Mouse (Mus musculus): ENCODE measurements around the gene Fbxw2. TPM values are rescaled to one million over a fixed set of nuclear protein-coding genes. Genes with fewer than 3 reads are reported as not detected.

Fbxw2 gene
- polyA plus RNA-seq, 1 experiment: 43.9 TPM

DNA sequence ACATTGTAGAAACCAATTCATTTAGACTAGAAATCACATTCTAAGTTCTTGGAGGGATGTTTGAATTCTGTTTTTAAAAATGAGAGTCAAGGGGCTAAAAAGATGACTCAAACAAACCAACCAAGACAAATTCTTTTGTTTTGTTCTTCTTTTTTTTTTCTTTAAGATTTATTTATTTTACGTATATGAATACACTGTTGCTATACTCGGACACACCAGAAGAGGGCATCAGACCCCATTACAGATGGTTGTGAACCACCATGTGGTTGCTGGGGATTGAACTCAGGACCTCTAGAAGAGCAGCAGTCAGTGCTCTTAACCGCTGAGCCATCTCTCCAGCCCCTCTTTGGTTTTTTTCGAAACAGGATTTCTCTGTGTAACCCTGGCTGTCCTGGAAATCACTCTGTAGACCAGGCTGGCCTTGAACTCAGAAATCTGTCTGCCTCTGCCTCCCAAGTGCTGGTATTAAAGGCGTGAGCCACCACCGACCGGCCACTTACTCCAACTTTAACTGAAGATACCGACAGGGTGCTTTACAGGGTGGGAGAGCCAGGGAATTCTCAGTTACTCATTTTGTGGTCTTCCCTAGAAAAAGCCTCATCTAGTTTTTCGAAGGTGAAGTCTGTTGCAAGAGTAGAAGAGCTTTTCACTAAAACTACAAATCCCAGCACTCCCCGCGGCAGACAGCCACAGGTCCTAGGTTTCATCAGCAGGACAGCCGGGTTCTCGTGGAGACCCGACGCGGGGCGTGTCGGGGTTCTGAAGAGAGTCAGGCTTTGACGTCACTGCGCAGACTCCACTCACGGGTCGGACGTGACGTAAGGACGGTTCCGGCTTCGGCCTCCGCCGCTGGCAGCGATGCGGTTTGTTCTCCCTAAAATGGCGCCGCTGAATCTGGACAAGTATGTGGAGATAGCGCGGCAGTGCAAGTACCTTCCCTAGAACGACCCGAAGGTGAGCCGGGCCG is 24.3 kb downstream of the Fbxw2 start:
- no peaks in the 10 kb centered on the region for H3K27me3 ChIP-seq (ENCODE audit: control insufficient read depth, insufficient read depth, insufficient read length)
- no peaks in the 10 kb centered on the region for H3K36me3 ChIP-seq (ENCODE audit: control insufficient read depth, insufficient read depth)
- no peak for TF ChIP-seq TCF12 (IDR thresholded peaks at IDR 0.05; ENCODE audit: insufficient read depth, poor library complexity, severe bottlenecking)
- TF ChIP-seq E2F4 (IDR thresholded peaks at IDR 0.05; ENCODE audit: insufficient read depth): no peak
- no peak for TF ChIP-seq TCF3 (IDR thresholded peaks at IDR 0.05; ENCODE audit: insufficient read length, low read depth)
- TF ChIP-seq USF1 (IDR thresholded peaks at IDR 0.05; ENCODE audit: low read depth): no peak
- TF ChIP-seq MYOG (IDR thresholded peaks at IDR 0.05; ENCODE audit: control insufficient read depth in 1 of 3, insufficient read depth in 1 of 3, insufficient read length in 2 of 3, low read depth in 2 of 3): peak in 1 of 3 experiments; percentile 36
- no peak for TF ChIP-seq SRF (IDR thresholded peaks at IDR 0.05; ENCODE audit: control insufficient read depth, insufficient read length, low read depth)
- peak; percentile 41 for TF ChIP-seq MAX (IDR thresholded peaks at IDR 0.05; ENCODE audit: low read depth)
- no peak for TF ChIP-seq REST (IDR thresholded peaks at IDR 0.05; ENCODE audit: insufficient read depth, insufficient read length)
- peak; percentile 94 for TF ChIP-seq POLR2AphosphoS2 (IDR thresholded peaks at IDR 0.05; ENCODE audit: insufficient read length, low read depth)
- TF ChIP-seq POLR2A (IDR thresholded peaks at IDR 0.05; ENCODE audit: insufficient read length, low read depth): peak; percentile 92
- peak; percentile 82; the same call in 1 of the 2 replicates for TF ChIP-seq CEBPB (IDR thresholded peaks at IDR 0.05; ENCODE audit: insufficient read depth, poor library complexity, severe bottlenecking)
- TF ChIP-seq MYOD1 (IDR thresholded peaks at IDR 0.05; ENCODE audit: control insufficient read depth in 1 of 3, insufficient read length in 2 of 3, low read depth in 2 of 3): no peak
- H3K4me2 ChIP-seq (ENCODE audit: low read depth): peak overlapping the region; percentile 41
- H3ac ChIP-seq (ENCODE audit: control insufficient read depth, insufficient read length): peak overlapping the region; percentile 37
- peak overlapping the region; percentile 51 for H3K4me3 ChIP-seq
- H3K79me2 ChIP-seq (ENCODE audit: control insufficient read depth, insufficient read depth): peaks cover 42% of the 10 kb centered on the region

DNA sequence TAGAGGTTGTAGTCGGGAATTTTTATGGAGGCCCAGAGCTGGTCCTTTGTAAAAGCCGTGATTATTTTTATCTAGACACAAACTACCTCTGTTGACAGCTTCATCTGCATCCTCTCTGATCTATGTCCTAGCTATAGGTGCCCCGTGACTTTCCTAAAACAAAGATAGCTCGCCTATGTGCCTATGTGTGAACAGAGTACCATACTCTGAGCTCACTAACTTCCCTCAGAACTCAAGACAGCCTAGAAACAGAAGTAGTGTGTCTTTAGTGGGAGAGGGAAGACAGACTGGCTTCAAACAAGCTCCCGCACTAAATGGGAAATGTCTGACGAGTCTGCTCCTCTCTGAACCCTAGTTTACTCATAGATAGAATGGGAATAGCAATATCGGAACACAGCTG is 25.7 kb downstream of the Fbxw2 start:
- Histone ChIP-seq H3K4me3 (peak overlapping the region; percentile 85), H3ac (ENCODE audit: control insufficient read depth, insufficient read length) (peak overlapping the region; percentile 13), H3K79me2 (ENCODE audit: control insufficient read depth, insufficient read depth) (peaks cover 28% of the 10 kb centered on the region), H3K4me2 (ENCODE audit: low read depth) (peak overlapping the region; percentile 93), H3K36me3 (ENCODE audit: control insufficient read depth, insufficient read depth) (no peaks in the 10 kb centered on the region), H3K27me3 (ENCODE audit: control insufficient read depth, insufficient read depth, insufficient read length) (no peaks in the 10 kb centered on the region)
- TF ChIP-seq REST (IDR thresholded peaks at IDR 0.05; ENCODE audit: insufficient read depth, insufficient read length) (no peak), MAX (IDR thresholded peaks at IDR 0.05; ENCODE audit: low read depth) (no peak)

DNA sequence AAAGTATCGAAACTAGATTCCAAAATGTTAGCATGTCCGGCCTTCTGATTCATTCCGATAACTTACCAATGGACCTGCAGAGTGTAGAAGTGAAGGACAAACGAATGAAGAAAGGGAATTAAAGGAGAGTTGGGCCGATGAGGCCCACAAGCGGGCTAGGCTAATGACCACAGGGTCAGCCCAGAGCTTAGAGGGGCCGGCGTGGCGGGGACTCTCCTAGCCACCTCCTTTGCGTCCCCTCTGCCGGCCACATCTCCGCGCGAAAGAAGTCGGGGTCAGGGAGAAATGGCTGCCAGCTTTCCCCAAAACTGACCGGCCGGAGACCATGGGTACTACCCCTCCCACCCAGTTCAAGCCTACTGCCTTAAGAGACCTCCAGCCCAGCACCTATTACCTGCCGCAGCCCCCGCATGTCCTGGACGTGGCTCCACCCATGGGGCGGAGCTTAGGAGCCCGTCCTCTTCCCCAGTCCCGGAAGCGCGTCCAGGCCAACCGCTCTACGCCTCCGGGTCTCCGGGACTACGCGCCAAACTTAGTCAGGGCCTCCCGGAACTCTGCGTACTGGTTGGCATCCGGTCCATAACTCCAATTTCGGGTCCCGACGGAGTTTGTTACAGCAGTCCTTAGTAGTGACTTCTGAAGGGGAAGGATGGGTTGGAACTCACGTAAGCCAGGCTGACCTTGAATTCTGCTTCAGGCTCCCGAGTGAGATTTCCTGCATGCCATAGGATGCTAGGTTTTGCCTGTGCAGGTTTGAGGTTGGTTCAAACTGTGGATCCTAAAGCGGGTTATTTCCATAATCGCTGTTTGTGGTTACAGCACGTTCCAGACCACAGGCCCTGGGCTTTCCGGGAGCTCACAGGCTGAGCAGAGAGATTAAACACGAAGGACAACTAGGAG is 26.5 kb downstream of the Fbxw2 start, which contains the start of gene Rabepk:
TSS of gene Rabepk (minus strand) at position 556 of the 900 bp plus-strand sequence.
- H3K4me2 ChIP-seq (ENCODE audit: low read depth): peak within 1 kb of the TSS; percentile 93
- TF ChIP-seq CEBPB (IDR thresholded peaks at IDR 0.05; ENCODE audit: insufficient read depth, poor library complexity, severe bottlenecking) (no peak), POLR2A (IDR thresholded peaks at IDR 0.05; ENCODE audit: insufficient read length, low read depth) (peak; percentile 65), POLR2AphosphoS2 (IDR thresholded peaks at IDR 0.05; ENCODE audit: insufficient read length, low read depth) (peak; percentile 36), USF1 (IDR thresholded peaks at IDR 0.05; ENCODE audit: low read depth) (no peak)
- H3K27me3 ChIP-seq (ENCODE audit: control insufficient read depth, insufficient read depth, insufficient read length): no peaks in the 10 kb centered on the region
- peaks cover 5% of the 10 kb centered on the region for H3K36me3 ChIP-seq (ENCODE audit: control insufficient read depth, insufficient read depth)
- H3ac ChIP-seq (ENCODE audit: control insufficient read depth, insufficient read length): peak within 1 kb of the TSS; percentile 13
- peaks cover 20% of the 10 kb centered on the region for H3K79me2 ChIP-seq (ENCODE audit: control insufficient read depth, insufficient read depth)
- peak within 1 kb of the TSS; percentile 85 for H3K4me3 ChIP-seq

DNA sequence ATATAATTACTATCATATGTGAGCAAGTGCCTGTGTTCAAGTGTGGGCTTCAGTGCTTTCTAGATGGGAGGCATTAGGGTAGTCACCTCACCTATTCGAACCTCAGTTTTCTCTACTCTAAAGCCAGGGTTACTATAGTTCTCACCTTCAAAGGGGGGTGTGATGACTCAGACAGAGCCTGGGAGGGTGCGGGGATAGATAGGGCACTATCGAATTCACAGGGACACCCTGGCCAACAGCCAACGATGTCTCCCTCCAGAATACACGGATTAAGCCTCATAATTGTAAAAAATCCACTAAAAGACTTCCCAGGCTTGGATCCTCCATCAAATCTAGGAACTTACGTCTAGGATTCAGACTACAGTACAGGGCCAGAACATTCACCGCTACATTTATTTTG is 30.7 kb downstream of the Fbxw2 start:
- TF ChIP-seq CEBPB (IDR thresholded peaks at IDR 0.05; ENCODE audit: insufficient read depth, poor library complexity, severe bottlenecking) (no peak), MAX (IDR thresholded peaks at IDR 0.05; ENCODE audit: low read depth) (no peak), USF1 (IDR thresholded peaks at IDR 0.05; ENCODE audit: low read depth) (no peak), E2F4 (IDR thresholded peaks at IDR 0.05; ENCODE audit: insufficient read depth) (no peak), REST (IDR thresholded peaks at IDR 0.05; ENCODE audit: insufficient read depth, insufficient read length) (no peak), MYOG (IDR thresholded peaks at IDR 0.05; ENCODE audit: control insufficient read depth in 1 of 3, insufficient read depth in 1 of 3, insufficient read length in 2 of 3, low read depth in 2 of 3) (no peak), MYOD1 (IDR thresholded peaks at IDR 0.05; ENCODE audit: control insufficient read depth in 1 of 3, insufficient read length in 2 of 3, low read depth in 2 of 3) (no peak), TCF12 (IDR thresholded peaks at IDR 0.05; ENCODE audit: insufficient read depth, poor library complexity, severe bottlenecking) (no peak), POLR2AphosphoS2 (IDR thresholded peaks at IDR 0.05; ENCODE audit: insufficient read length, low read depth) (no peak)
- H3K79me2 ChIP-seq (ENCODE audit: control insufficient read depth, insufficient read depth): no peaks in the 10 kb centered on the region

More for the DNA sequence above, 30.7 kb downstream of the Fbxw2 start:
- Histone ChIP-seq H3ac (ENCODE audit: control insufficient read depth, insufficient read length) (no peak overlapping the region), H3K27me3 (ENCODE audit: control insufficient read depth, insufficient read depth, insufficient read length) (no peaks in the 10 kb centered on the region), H3K4me3 (no peak overlapping the region), H3K36me3 (ENCODE audit: control insufficient read depth, insufficient read depth) (peaks cover 16% of the 10 kb centered on the region), H3K4me2 (ENCODE audit: low read depth) (no peak overlapping the region)

Data from myocyte (in vitro differentiated cells).